Mouse (Mus musculus): Measurements from ENCODE around the gene Dusp1. TPM values are rescaled to one million over a fixed set of nuclear protein-coding genes. Genes with fewer than 3 reads are reported as not detected.

The Dusp1 gene
- polyA plus RNA-seq, 1 experiment, result 33.5 TPM

GRCm38 (mm10) chr17:26548566-26548965 lies 13.4 kb downstream of the Dusp1 start:
- H3K27me3 ChIP-seq (ENCODE audit: control insufficient read depth, insufficient read depth, low read length), result no peaks in the 10 kb centered on the region
- H3K4me3 ChIP-seq (ENCODE audit: low read depth, low read length), result no peak overlapping the region
- no peak overlapping the region for H3K27ac ChIP-seq (ENCODE audit: insufficient read depth, low read depth, low read length)
- 15% methylated on average over 4 of the region's 5 CpGs for WGBS
- H3K4me1 ChIP-seq (ENCODE audit: control insufficient read depth, insufficient read depth, insufficient read length, low read length), result peaks cover 7% of the 10 kb centered on the region; the same call in 1 of the 2 replicates
- H3K36me3 ChIP-seq (ENCODE audit: control insufficient read depth, insufficient read depth, low read length), result no peaks in the 10 kb centered on the region
- TF ChIP-seq POLR2A (IDR thresholded peaks at IDR 0.05; ENCODE audit: low read depth, low read length), result no peak
- TF ChIP-seq CTCF (IDR thresholded peaks at IDR 0.05; ENCODE audit: extremely low read depth, insufficient read length, insufficient replicate concordance, low read depth, low read length), result no peak

GRCm38 (mm10) chr17:26547771-26548170 lies 14.2 kb downstream of the Dusp1 start:
- Histone ChIP-seq H3K4me3 (ENCODE audit: low read depth, low read length) (no peak overlapping the region), H3K36me3 (ENCODE audit: control insufficient read depth, insufficient read depth, low read length) (no peaks in the 10 kb centered on the region), H3K27ac (ENCODE audit: insufficient read depth, low read depth, low read length) (no peak overlapping the region), H3K27me3 (ENCODE audit: control insufficient read depth, insufficient read depth, low read length) (no peaks in the 10 kb centered on the region), H3K4me1 (ENCODE audit: control insufficient read depth, insufficient read depth, insufficient read length, low read length) (peaks cover 7% of the 10 kb centered on the region; the same call in 1 of the 2 replicates)
- no peak for TF ChIP-seq POLR2A (IDR thresholded peaks at IDR 0.05; ENCODE audit: low read depth, low read length)
- no peak for TF ChIP-seq CTCF (IDR thresholded peaks at IDR 0.05; ENCODE audit: extremely low read depth, insufficient read length, insufficient replicate concordance, low read depth, low read length)
- WGBS, result 46% methylated on average over 7 of the region's 7 CpGs

GRCm38 (mm10) chr17:26544319-26544963 lies 17.5 kb downstream of the Dusp1 start:
- no peaks in the 10 kb centered on the region for H3K27me3 ChIP-seq (ENCODE audit: control insufficient read depth, insufficient read depth, low read length)
- H3K4me3 ChIP-seq (ENCODE audit: low read depth, low read length), result no peak overlapping the region
- TF ChIP-seq POLR2A (IDR thresholded peaks at IDR 0.05; ENCODE audit: low read depth, low read length), result no peak
- TF ChIP-seq CTCF (IDR thresholded peaks at IDR 0.05; ENCODE audit: extremely low read depth, insufficient read length, insufficient replicate concordance, low read depth, low read length), result no peak
- H3K27ac ChIP-seq (ENCODE audit: insufficient read depth, low read depth, low read length), result no peak overlapping the region
- 64% methylated on average over 8 of the region's 8 CpGs for WGBS
- H3K4me1 ChIP-seq (ENCODE audit: control insufficient read depth, insufficient read depth, insufficient read length, low read length), result peaks cover 7% of the 10 kb centered on the region; the same call in 1 of the 2 replicates
- H3K36me3 ChIP-seq (ENCODE audit: control insufficient read depth, insufficient read depth, low read length), result no peaks in the 10 kb centered on the region

GRCm38 (mm10) chr17:26540083-26540482 lies 21.8 kb downstream of the Dusp1 start:
- Histone ChIP-seq H3K4me1 (ENCODE audit: control insufficient read depth, insufficient read depth, insufficient read length, low read length) (peaks cover 9% of the 10 kb centered on the region; the same call in 1 of the 2 replicates), H3K4me3 (ENCODE audit: low read depth, low read length) (no peak overlapping the region), H3K36me3 (ENCODE audit: control insufficient read depth, insufficient read depth, low read length) (no peaks in the 10 kb centered on the region), H3K27ac (ENCODE audit: insufficient read depth, low read depth, low read length) (no peak overlapping the region), H3K27me3 (ENCODE audit: control insufficient read depth, insufficient read depth, low read length) (no peaks in the 10 kb centered on the region)
- TF ChIP-seq POLR2A (IDR thresholded peaks at IDR 0.05; ENCODE audit: low read depth, low read length) (no peak), CTCF (IDR thresholded peaks at IDR 0.05; ENCODE audit: extremely low read depth, insufficient read length, insufficient replicate concordance, low read depth, low read length) (no peak)
- WGBS, result 65% methylated on average over 5 of the region's 5 CpGs

GRCm38 (mm10) chr17:26537722-26538471 lies 24.0 kb downstream of the Dusp1 start:
- no peak overlapping the region for H3K4me3 ChIP-seq (ENCODE audit: low read depth, low read length)
- H3K27ac ChIP-seq (ENCODE audit: insufficient read depth, low read depth, low read length), result peak overlapping the region; percentile 58
- peaks cover 11% of the 10 kb centered on the region; the same call in 1 of the 2 replicates for H3K4me1 ChIP-seq (ENCODE audit: control insufficient read depth, insufficient read depth, insufficient read length, low read length)
- no peak for TF ChIP-seq CTCF (IDR thresholded peaks at IDR 0.05; ENCODE audit: extremely low read depth, insufficient read length, insufficient replicate concordance, low read depth, low read length)
- TF ChIP-seq POLR2A (IDR thresholded peaks at IDR 0.05; ENCODE audit: low read depth, low read length), result peak; percentile 22; the same call in 1 of the 2 replicates
- no peaks in the 10 kb centered on the region for H3K27me3 ChIP-seq (ENCODE audit: control insufficient read depth, insufficient read depth, low read length)
- H3K36me3 ChIP-seq (ENCODE audit: control insufficient read depth, insufficient read depth, low read length), result no peaks in the 10 kb centered on the region
- WGBS, result 12% methylated on average over 6 of the region's 6 CpGs

- H3K36me3 ChIP-seq (ENCODE audit: control insufficient read depth, insufficient read depth, low read length), result no peaks in the 10 kb centered on the region
- WGBS, result 69% methylated on average over 7 of the region's 7 CpGs
- no peak overlapping the region for H3K4me3 ChIP-seq (ENCODE audit: low read depth, low read length)
- H3K27me3 ChIP-seq (ENCODE audit: control insufficient read depth, insufficient read depth, low read length), result no peaks in the 10 kb centered on the region
- no peak for TF ChIP-seq POLR2A (IDR thresholded peaks at IDR 0.05; ENCODE audit: low read depth, low read length)
- no peak for TF ChIP-seq CTCF (IDR thresholded peaks at IDR 0.05; ENCODE audit: extremely low read depth, insufficient read length, insufficient replicate concordance, low read depth, low read length)
- H3K27ac ChIP-seq (ENCODE audit: insufficient read depth, low read depth, low read length), result peak overlapping the region; percentile 73
- H3K4me1 ChIP-seq (ENCODE audit: control insufficient read depth, insufficient read depth, insufficient read length, low read length), result peaks cover 17% of the 10 kb centered on the region; the same call in 1 of the 2 replicates
Observed at GRCm38 (mm10) chr17:26535251-26536136, 26.4 kb downstream of the Dusp1 start.

All from small intestine, adult 2 months (tissue).